Mouse (Mus musculus): Measurements from ENCODE around the gene Nhlh1.
A peak's percentile ranks its signal among the peaks of the same experiment; 100 is the strongest.

Gene Nhlh1

GRCm38 (mm10) chr1:172053541-172054440 is 3.6 kb downstream of the Nhlh1 start:
- DNase-seq (ENCODE audit: low read depth) = no peak

GRCm38 (mm10) chr1:172052766-172053279 is 4.5 kb downstream of the Nhlh1 start:
- no peak for DNase-seq (ENCODE audit: low read depth)

GRCm38 (mm10) chr1:172049131-172049782 is 8.1 kb downstream of the Nhlh1 start:
- no peak for DNase-seq (ENCODE audit: low read depth)

- DNase-seq (ENCODE audit: low read depth) = no peak
Observed at GRCm38 (mm10) chr1:172048241-172048734, 9.1 kb downstream of the Nhlh1 start.

GRCm38 (mm10) chr1:172046938-172047337 is 10.4 kb downstream of the Nhlh1 start:
- DNase-seq (ENCODE audit: low read depth) = peak; percentile 89

- DNase-seq (ENCODE audit: low read depth) = no peak
Observed at GRCm38 (mm10) chr1:172046410-172046809, 11.0 kb downstream of the Nhlh1 start.

- no peak for DNase-seq (ENCODE audit: low read depth)
Observed at GRCm38 (mm10) chr1:172029914-172030313, 27.5 kb downstream of the Nhlh1 start.

- no peak for DNase-seq (ENCODE audit: low read depth)
Observed at GRCm38 (mm10) chr1:172028394-172029275, 28.7 kb downstream of the Nhlh1 start, which contains the start of gene Vangl2. Gene Vangl2 (minus strand): TSS chr1:172028444.

- DNase-seq (ENCODE audit: low read depth) = no peak
Observed at GRCm38 (mm10) chr1:172027809-172028102, 29.6 kb downstream of the Nhlh1 start.

GRCm38 (mm10) chr1:172027010-172027808 is 30.2 kb downstream of the Nhlh1 start:
- peak; percentile 82 for DNase-seq (ENCODE audit: low read depth)

- peak; percentile 65 for DNase-seq (ENCODE audit: low read depth)
Observed at GRCm38 (mm10) chr1:172026201-172026901, 31.0 kb downstream of the Nhlh1 start.

- no peak for DNase-seq (ENCODE audit: low read depth)
Observed at GRCm38 (mm10) chr1:172025201-172025904, 32.0 kb downstream of the Nhlh1 start.

GRCm38 (mm10) chr1:172024140-172024895 is 33.1 kb downstream of the Nhlh1 start:
- no peak for DNase-seq (ENCODE audit: low read depth)

- no peak for DNase-seq (ENCODE audit: low read depth)
Observed at GRCm38 (mm10) chr1:172019863-172020521, 37.4 kb downstream of the Nhlh1 start.

- DNase-seq (ENCODE audit: low read depth) = no peak
Observed at GRCm38 (mm10) chr1:172019339-172019738, 38.0 kb downstream of the Nhlh1 start.

GRCm38 (mm10) chr1:172018336-172019311 is 38.7 kb downstream of the Nhlh1 start:
- DNase-seq (ENCODE audit: low read depth) = no peak

GRCm38 (mm10) chr1:172017517-172018070 is 39.8 kb downstream of the Nhlh1 start:
- DNase-seq (ENCODE audit: low read depth) = no peak
